Mouse (Mus musculus) 3134 (cell line): Measurements from ENCODE around the gene Mapk12.

Experiments
- DNase-seq: peaks from one replicate; pipeline ENCODE4 v3.0.0-alpha.2; 2011; ENCODE audit warnings: low spot score; ENCODE audit not compliant: insufficient read length; ENCODE audit errors: extremely low read depth

Gene Mapk12

GRCm38 (mm10) chr15:89140659-89141252, at the start of gene Mapk12:
Gene Mapk12 (minus strand): TSS chr15:89140703.
- peak; percentile 51 for DNase-seq

GRCm38 (mm10) chr15:89184937-89185227, 44.4 kb upstream of the Mapk12 start:
- no peak for DNase-seq

GRCm38 (mm10) chr15:89184141-89184936, 43.8 kb upstream of the Mapk12 start:
- DNase-seq: no peak

- no peak for DNase-seq
Observed at GRCm38 (mm10) chr15:89182842-89183241, 42.3 kb upstream of the Mapk12 start.

GRCm38 (mm10) chr15:89182328-89182741, 41.8 kb upstream of the Mapk12 start:
- no peak for DNase-seq

- no peak for DNase-seq
Observed at GRCm38 (mm10) chr15:89181561-89182270, 41.2 kb upstream of the Mapk12 start.

- DNase-seq: peak; percentile 97
Observed at GRCm38 (mm10) chr15:89180571-89181229, 40.2 kb upstream of the Mapk12 start, which contains the start of gene Plxnb2. Gene Plxnb2 (minus strand): TSS chr15:89180788.

GRCm38 (mm10) chr15:89180081-89180541, 39.6 kb upstream of the Mapk12 start:
- DNase-seq: no peak

- no peak for DNase-seq
Observed at GRCm38 (mm10) chr15:89179630-89179964, 39.1 kb upstream of the Mapk12 start.

GRCm38 (mm10) chr15:89178954-89179629, 38.6 kb upstream of the Mapk12 start:
- DNase-seq: peak; percentile 82

- no peak for DNase-seq
Observed at GRCm38 (mm10) chr15:89178260-89178860, 37.9 kb upstream of the Mapk12 start.

- no peak for DNase-seq
Observed at GRCm38 (mm10) chr15:89177576-89178259, 37.2 kb upstream of the Mapk12 start.

- DNase-seq: peak; percentile 82
Observed at GRCm38 (mm10) chr15:89177121-89177520, 36.6 kb upstream of the Mapk12 start.

- DNase-seq: no peak
Observed at GRCm38 (mm10) chr15:89175411-89176155, 35.1 kb upstream of the Mapk12 start.

GRCm38 (mm10) chr15:89174889-89175339, 34.4 kb upstream of the Mapk12 start:
- DNase-seq: no peak

GRCm38 (mm10) chr15:89173906-89174214, 33.4 kb upstream of the Mapk12 start:
- no peak for DNase-seq

- DNase-seq: no peak
Observed at GRCm38 (mm10) chr15:89173024-89173905, 32.8 kb upstream of the Mapk12 start.
